Mouse (Mus musculus) embryonic facial prominence, embryonic 12.5 days (tissue): ENCODE results near the gene Ppard. TPM values are rescaled to one million over a fixed set of nuclear protein-coding genes. Genes with fewer than 3 reads are reported as not detected.

ENCODE experiments used
- ATAC-seq: fragments of 200-750 bp; cut with Nextera tagmentation; 2 replicates; pipeline ENCODE4 v1.8.0; 2017; ENCODE audit not compliant: insufficient number of reproducible peaks, insufficient read depth, low FRiP score, low TSS enrichment
- H3K27ac ChIP-seq: fragments of 300-500 bp; sonication (generic); 2 replicates; pipeline ENCODE4 v1.5.1; 2016; ENCODE audit warnings: mild to moderate bottlenecking
- H3K27me3 ChIP-seq: fragments of 300-500 bp; sonication (generic); 2 replicates; pipeline ENCODE4 v1.6.1; 2016; ENCODE audit warnings: mild to moderate bottlenecking, moderate library complexity
- H3K36me3 ChIP-seq: fragments of 300-500 bp; sonication (generic); 2 replicates; pipeline ENCODE4 v1.6.1; 2016; ENCODE audit warnings: mild to moderate bottlenecking
- H3K4me1 ChIP-seq: fragments of 300-500 bp; sonication (generic); 2 replicates; pipeline ENCODE4 v1.6.1; 2016
- H3K4me2 ChIP-seq: fragments of 300-500 bp; sonication (generic); replicated peaks from 2 replicates; pipeline ENCODE4 v1.6.1; 2016; ENCODE audit warnings: mild to moderate bottlenecking, moderate library complexity
- H3K4me3 ChIP-seq: fragments of 300-500 bp; sonication (generic); 2 replicates; pipeline ENCODE4 v1.5.1; 2016; ENCODE audit warnings: mild to moderate bottlenecking
- H3K9ac ChIP-seq: fragments of 300-500 bp; sonication (generic); 2 replicates; pipeline ENCODE4 v1.6.1; 2016; ENCODE audit warnings: mild to moderate bottlenecking, moderate library complexity
- H3K9me3 ChIP-seq: fragments of 300-500 bp; sonication (generic); 2 replicates; pipeline ENCODE4 v1.6.1; 2016; ENCODE audit warnings: mild to moderate bottlenecking, moderate library complexity
- WGBS: fragments of 180-500 bp; shearing (Covaris S2); methylation state at CpG from one replicate; pipeline ENCODE4 v1.1.7; 2016; 5-methylcytosine and 5-hydroxymethylcytosine counted together
- polyA plus RNA-seq: library from polyadenylated mRNA; unstranded; fragments of >200 nt; fragmentation: Nextera tagmentation; extraction: Ambion mirVana; gene quantifications from 2 replicates; pipeline ENCODE4 v1.2.1, GENCODE M21; 2016

Ppard gene
- 2.5 and 3.2 TPM in 2 replicates for polyA plus RNA-seq

DNA sequence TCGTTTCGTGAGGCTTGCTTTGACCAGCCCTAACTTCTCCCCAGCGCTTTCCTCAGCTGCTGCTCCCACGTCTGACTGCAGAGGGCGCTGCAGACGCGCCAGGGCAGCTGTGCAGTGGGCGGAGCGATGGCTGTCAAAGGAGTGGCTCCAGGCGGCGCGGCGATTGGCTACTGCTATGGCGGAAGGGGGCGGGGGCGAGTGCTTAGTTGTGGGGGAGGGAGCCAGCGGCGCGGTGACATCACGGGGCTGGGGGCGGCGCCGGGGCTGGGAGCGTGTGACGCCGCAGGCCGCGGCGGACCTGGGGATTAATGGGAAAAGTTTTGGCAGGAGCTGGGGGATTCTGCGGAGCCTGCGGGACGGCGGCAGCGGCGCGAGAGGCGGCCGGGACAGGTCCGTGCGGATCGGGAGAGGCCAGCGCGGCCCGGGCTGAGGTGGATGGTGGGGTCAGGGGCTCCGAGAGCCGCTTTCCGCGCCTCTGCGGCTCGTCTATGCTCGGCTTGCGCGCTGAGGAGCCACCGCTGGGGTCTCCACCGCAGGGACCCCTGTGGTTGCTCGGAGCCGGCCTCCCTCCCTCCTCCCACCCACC lies at the start of gene Ppard:
TSS of gene Ppard (plus strand) at position 226 of the 586 bp plus-strand sequence.
- no peaks in the 10 kb centered on the region for H3K9me3 ChIP-seq
- under 1% methylated on average over 57 of the region's 57 CpGs for WGBS

DNA sequence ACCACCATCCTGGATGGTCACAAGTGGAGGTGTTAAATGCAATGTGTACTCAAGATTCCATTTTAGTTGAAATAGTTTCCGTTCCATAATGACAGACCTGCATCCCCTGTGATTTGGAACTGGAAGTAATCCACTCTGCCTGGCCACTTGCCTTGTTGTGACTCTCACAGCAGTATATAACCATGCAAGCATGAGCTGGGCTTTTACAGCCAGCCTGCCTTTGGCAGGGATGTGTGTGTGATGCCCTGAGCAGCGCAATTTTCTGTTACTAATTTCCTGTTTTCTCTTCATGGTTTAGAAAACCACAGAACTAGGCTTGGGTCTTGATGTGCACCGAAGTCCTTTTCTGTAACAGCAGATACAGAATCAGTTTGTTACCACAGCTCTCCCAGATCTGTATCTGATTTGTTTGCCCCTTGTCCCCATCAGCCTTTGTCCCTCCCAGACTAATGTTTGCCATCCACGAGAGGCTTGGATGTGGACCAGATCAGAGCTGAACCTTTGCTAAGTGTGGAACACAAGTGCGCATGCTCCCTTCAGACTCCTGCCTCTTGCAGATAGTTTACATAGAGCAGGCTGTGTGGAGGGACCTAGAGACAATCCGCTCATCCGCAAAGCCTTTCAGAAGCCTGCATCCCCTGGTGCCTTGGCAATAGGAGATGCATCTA lies 47.4 kb upstream of the Ppard start:
- H3K27ac ChIP-seq: peak overlapping the region; percentile 3; the same call in 1 of the 2 replicates
- H3K36me3 ChIP-seq: peaks cover 19% of the 10 kb centered on the region
- peaks cover 22% of the 10 kb centered on the region; the same call in 1 of the 2 replicates for H3K4me1 ChIP-seq
- H3K9me3 ChIP-seq: no peaks in the 10 kb centered on the region
- 72% methylated on average over 7 of the region's 7 CpGs for WGBS
- ATAC-seq: no peak
- no peak overlapping the region for H3K4me3 ChIP-seq
- H3K9ac ChIP-seq: no peak overlapping the region
- H3K4me2 ChIP-seq: no peak overlapping the region
- no peaks in the 10 kb centered on the region for H3K27me3 ChIP-seq

More for the DNA sequence above, at the start of gene Ppard:
- ATAC-seq: peak; percentile 77
- Histone ChIP-seq H3K36me3 (peaks cover 5% of the 10 kb centered on the region; the same call in 1 of the 2 replicates), H3K4me3 (peak within 1 kb of the TSS; percentile 77), H3K4me1 (peaks cover 10% of the 10 kb centered on the region; the same call in 1 of the 2 replicates), H3K9ac (peak within 1 kb of the TSS; percentile 88), H3K27ac (peak within 1 kb of the TSS; percentile 88), H3K27me3 (no peaks in the 10 kb centered on the region), H3K4me2 (peak within 1 kb of the TSS; percentile 63)

DNA sequence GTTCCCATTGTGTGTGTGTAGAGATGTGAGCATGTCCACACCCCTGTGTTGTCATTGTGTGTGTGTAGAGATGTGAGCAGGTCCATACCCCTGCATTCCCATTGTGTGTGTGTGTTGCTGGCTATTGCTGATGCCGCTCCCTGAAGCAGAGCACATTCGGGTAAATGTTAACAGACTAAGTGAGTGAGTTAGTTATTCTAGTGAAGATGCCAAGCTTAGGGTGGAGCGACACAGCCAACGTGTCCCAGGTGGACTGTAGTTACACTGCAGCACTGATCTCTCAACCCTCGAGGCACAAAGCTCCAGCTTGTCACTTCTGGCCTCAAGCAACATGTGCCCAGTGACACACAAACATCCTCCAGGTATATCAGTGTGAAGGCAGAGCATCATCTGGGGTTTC lies 44.2 kb upstream of the Ppard start:
- H3K36me3 ChIP-seq: peaks cover 44% of the 10 kb centered on the region
- no peak overlapping the region for H3K4me2 ChIP-seq
- H3K9me3 ChIP-seq: no peaks in the 10 kb centered on the region
- no peak overlapping the region for H3K4me3 ChIP-seq
- H3K9ac ChIP-seq: no peak overlapping the region
- no peaks in the 10 kb centered on the region for H3K27me3 ChIP-seq
- WGBS: 88% methylated on average over 5 of the region's 5 CpGs
- 0 out of 2 replicates have a peak, but pooled peaks cover 5% of the 10 kb centered on the region for H3K4me1 ChIP-seq
- ATAC-seq: no peak
- H3K27ac ChIP-seq: no peak overlapping the region

DNA sequence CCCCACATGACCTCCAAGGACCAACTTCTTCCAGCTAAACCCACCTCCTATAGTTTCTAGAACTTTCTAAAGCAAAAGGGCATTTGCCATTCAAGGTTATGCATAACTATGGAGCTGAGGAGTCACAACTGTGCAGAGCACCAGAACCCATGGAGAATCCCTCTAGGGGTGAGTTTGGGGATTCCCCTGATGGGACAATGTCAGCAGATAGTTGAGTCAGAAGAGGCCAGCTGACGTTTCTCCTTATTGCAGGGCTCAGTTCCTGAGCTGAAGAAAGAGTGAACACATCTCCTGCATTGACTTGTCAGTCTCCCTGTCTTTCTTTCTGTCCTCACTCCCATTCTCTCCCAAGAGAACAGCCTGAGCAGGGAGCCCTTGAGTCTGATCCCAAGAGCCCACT lies 39.7 kb upstream of the Ppard start:
- Histone ChIP-seq H3K27me3 (no peaks in the 10 kb centered on the region), H3K36me3 (peaks cover 67% of the 10 kb centered on the region), H3K27ac (no peak overlapping the region), H3K9ac (no peak overlapping the region), H3K9me3 (no peaks in the 10 kb centered on the region), H3K4me2 (no peak overlapping the region), H3K4me3 (no peak overlapping the region), H3K4me1 (no peaks in the 10 kb centered on the region)
- WGBS: 74% methylated on average over 1 of the region's 1 CpGs
- no peak for ATAC-seq

DNA sequence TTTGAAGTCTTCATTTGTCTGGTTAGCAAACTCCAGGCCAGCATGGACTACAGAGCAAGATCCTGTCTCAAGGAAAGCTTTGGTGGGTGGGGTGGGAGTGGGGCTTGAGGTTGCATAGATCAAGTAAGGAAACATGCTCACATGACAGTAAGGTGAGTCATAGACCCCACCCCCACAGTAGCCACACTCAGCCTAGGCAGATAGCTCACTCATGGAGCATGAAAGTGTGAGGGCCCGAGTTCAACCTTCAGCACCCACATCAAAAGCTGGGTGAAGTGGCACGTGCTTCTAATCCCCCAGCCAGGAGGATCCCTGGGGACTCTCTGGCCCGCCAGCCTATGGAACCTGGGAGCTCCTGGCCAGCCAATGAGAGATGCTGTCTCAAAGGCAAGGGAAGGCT lies 38.9 kb upstream of the Ppard start:
- 87% methylated on average over 3 of the region's 3 CpGs for WGBS
- Histone ChIP-seq H3K9ac (no peak overlapping the region), H3K36me3 (peaks cover 71% of the 10 kb centered on the region), H3K27me3 (no peaks in the 10 kb centered on the region), H3K9me3 (no peaks in the 10 kb centered on the region), H3K4me2 (no peak overlapping the region), H3K4me1 (no peaks in the 10 kb centered on the region), H3K27ac (no peak overlapping the region), H3K4me3 (no peak overlapping the region)
- ATAC-seq: no peak

DNA sequence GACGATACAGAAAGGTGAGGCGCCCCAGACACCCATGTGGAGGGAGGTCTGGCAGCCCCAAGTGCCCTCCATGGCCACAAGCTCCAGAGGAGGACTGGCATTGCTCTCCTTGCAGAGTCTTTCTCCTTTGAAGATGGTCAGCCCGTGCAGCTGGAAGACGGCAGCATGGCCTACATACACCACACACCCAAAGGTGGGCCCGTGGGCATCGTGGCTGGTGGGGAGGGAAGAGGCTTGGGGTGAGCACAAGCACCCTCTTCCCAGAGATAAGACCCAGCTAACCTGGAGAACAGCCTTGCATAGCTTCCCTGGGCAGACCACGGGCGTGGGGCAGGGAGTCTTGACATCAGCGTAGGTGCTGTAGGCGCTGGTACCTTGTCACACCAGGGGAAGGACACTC lies 37.5 kb upstream of the Ppard start:
- Histone ChIP-seq H3K9ac (no peak overlapping the region), H3K4me2 (no peak overlapping the region), H3K4me1 (no peaks in the 10 kb centered on the region), H3K36me3 (peaks cover 77% of the 10 kb centered on the region), H3K9me3 (no peaks in the 10 kb centered on the region), H3K27me3 (no peaks in the 10 kb centered on the region), H3K27ac (no peak overlapping the region), H3K4me3 (no peak overlapping the region)
- ATAC-seq: no peak
- 96% methylated on average over 10 of the region's 10 CpGs for WGBS

DNA sequence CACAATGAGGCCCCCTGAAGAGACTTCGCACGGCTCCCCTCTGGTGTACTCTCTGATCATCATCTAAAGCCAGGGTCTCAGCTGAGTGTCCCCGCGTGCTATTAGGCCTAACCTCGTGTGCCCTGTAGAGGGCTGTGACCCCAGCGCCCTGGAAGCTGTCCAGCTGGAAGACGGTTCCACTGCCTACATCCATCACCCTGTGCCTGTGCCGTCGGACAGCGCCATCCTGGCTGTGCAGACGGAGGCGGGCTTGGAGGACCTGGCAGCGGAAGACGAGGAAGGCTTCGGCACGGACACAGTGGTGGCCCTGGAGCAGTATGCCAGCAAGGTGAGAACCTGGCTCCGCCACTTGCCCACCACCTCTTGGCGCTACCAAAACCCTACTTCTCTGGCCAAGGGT lies 34.9 kb upstream of the Ppard start:
- Histone ChIP-seq H3K27me3 (no peaks in the 10 kb centered on the region), H3K4me2 (no peak overlapping the region), H3K9ac (no peak overlapping the region), H3K27ac (no peak overlapping the region), H3K9me3 (no peaks in the 10 kb centered on the region), H3K4me1 (no peaks in the 10 kb centered on the region), H3K4me3 (no peak overlapping the region), H3K36me3 (peaks cover 78% of the 10 kb centered on the region)
- no peak for ATAC-seq
- WGBS: 83% methylated on average over 18 of the region's 18 CpGs

DNA sequence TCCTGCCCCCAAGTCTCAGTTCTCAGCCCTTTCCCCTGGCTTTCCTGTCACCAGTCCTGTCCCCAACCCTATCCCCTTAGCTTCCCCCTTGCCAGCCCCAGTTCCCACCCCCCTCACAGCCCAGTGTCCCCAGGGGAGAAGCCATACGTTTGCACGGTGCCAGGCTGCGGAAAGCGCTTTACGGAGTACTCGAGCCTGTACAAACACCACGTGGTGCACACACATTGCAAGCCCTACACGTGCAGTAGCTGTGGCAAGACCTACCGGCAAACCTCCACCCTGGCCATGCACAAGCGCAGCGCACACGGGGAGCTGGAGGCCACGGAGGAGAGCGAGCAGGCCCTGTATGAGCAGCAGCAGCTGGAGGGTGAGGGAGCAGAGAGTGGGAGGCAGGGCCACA lies 30.5 kb upstream of the Ppard start:
- 75% methylated on average over 14 of the region's 14 CpGs for WGBS
- Histone ChIP-seq H3K9me3 (no peaks in the 10 kb centered on the region), H3K9ac (no peak overlapping the region), H3K27ac (no peak overlapping the region), H3K36me3 (peaks cover 64% of the 10 kb centered on the region), H3K4me1 (peaks cover 4% of the 10 kb centered on the region), H3K4me2 (no peak overlapping the region), H3K4me3 (no peak overlapping the region), H3K27me3 (no peaks in the 10 kb centered on the region)
- no peak for ATAC-seq

DNA sequence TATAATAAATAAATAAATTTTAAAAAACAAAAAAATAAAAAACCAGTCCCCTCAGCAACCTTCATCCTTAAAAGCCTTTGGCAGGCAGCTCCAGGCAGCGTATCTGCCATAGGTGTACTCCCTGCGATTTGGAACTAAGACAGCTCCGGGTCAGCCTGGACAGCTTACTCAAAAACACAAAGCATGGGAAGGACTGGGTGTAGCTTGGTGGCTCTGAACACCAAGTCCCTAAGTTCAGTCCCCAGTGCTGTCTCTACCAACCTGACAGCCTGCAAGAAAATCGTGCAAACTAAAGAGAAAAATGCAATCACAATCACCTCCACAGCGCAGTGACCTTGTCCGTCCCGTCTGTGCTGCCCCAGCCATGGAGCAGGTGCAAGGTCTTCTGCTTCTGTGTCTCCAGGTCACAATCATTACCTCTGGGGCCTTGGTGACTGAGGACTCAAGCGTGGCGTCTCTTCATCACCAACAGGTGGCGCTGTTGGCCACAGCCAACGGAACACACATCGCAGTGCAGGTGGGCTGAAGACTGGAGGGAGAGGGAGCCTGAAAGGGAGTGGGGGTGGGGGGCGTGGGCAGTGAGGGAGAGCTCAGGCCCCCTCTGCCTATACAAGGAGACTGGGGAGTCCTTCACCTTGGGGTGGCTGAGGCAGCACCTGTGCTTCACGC lies 28.3 kb upstream of the Ppard start:
- H3K27ac ChIP-seq: no peak overlapping the region
- H3K4me2 ChIP-seq: no peak overlapping the region
- H3K27me3 ChIP-seq: no peaks in the 10 kb centered on the region
- peaks cover 18% of the 10 kb centered on the region for H3K4me1 ChIP-seq
- no peaks in the 10 kb centered on the region for H3K9me3 ChIP-seq
- WGBS: 39% methylated on average over 14 of the region's 14 CpGs
- H3K36me3 ChIP-seq: peaks cover 51% of the 10 kb centered on the region
- no peak for ATAC-seq
- no peak overlapping the region for H3K9ac ChIP-seq
- no peak overlapping the region for H3K4me3 ChIP-seq

DNA sequence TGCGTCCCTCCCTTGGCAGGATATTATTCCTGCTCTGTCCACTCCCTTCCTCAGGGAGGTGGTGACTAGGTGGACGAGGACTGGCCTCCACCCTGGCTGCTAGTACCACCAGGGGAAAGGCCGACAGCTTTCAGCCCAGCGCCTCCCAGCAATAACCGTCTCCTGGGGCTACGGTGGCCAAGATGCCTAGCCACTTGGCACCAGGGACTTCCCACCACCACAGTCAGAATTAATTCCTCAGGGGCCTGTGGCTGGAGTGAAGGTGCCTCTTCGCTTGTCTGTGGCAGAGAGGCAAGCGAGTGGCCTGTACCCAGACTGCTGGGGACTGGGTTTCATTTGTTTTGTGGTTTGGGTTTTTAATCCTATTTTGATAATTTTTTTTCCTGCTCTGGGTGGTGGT lies 27.1 kb upstream of the Ppard start:
- Histone ChIP-seq H3K27me3 (no peaks in the 10 kb centered on the region), H3K27ac (no peak overlapping the region), H3K4me1 (peaks cover 18% of the 10 kb centered on the region), H3K36me3 (peaks cover 40% of the 10 kb centered on the region), H3K4me3 (no peak overlapping the region), H3K9me3 (no peaks in the 10 kb centered on the region), H3K9ac (no peak overlapping the region), H3K4me2 (no peak overlapping the region)
- 95% methylated on average over 8 of the region's 8 CpGs for WGBS
- ATAC-seq: no peak

DNA sequence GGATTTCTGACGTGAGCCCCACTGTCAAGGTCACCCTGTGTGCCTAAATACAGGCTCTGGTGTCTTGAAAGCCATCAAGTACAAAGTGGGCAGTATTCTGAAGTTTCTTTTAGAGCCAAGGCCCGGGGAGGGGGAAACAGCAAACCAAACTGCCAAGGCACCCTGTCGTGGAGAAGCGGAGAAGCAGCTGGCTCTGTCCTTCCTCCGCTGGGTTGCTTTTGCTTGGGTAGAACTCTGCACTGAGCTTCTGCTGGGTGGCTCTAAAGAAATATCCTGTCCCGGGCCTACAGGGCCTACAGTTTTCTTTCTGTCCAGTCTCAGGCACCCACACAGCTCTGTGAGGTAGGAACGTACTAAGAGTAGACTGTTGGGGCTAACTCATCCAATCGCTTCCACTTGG lies 25.4 kb upstream of the Ppard start:
- WGBS: 71% methylated on average over 8 of the region's 8 CpGs
- H3K4me2 ChIP-seq: peak overlapping the region; percentile 61; the same call in 1 of the 2 replicates
- H3K27me3 ChIP-seq: no peaks in the 10 kb centered on the region
- H3K4me1 ChIP-seq: peaks cover 18% of the 10 kb centered on the region
- peaks cover 24% of the 10 kb centered on the region for H3K36me3 ChIP-seq
- no peak for ATAC-seq
- H3K27ac ChIP-seq: peak overlapping the region; percentile 88
- peak overlapping the region; percentile 58; the same call in 1 of the 2 replicates for H3K9ac ChIP-seq
- H3K9me3 ChIP-seq: no peaks in the 10 kb centered on the region
- no peak overlapping the region for H3K4me3 ChIP-seq
